Mouse (Mus musculus): ENCODE data around the gene Ms4a10. TPM values are rescaled to one million over a fixed set of nuclear protein-coding genes. Genes with fewer than 3 reads are reported as not detected.

Gene Ms4a10
- polyA plus RNA-seq, 1 experiment from 2014 or later: not detected

GRCm38 (mm10) chr19:10937110-10937563 is 37.3 kb downstream of the Ms4a10 start, which contains the start of gene Ptgdr2:
Ptgdr2 (plus strand) TSS chr19:10937160.
- H3K27me3 ChIP-seq (ENCODE audit: control insufficient read depth, insufficient read depth, low read length): peaks cover 2% of the 10 kb centered on the region; the same call in 1 of the 2 replicates
- peaks cover 2% of the 10 kb centered on the region for H3K36me3 ChIP-seq (ENCODE audit: control insufficient read depth, insufficient read depth)
- H3K4me2 ChIP-seq (ENCODE audit: low read depth, low read length): no peak within 1 kb of the TSS
- peaks cover 11% of the 10 kb centered on the region for H3K4me1 ChIP-seq (ENCODE audit: control insufficient read depth, insufficient read depth, low read length)
- 20% methylated on average over 5 of the region's 5 CpGs for WGBS
- 0 out of 2 replicates have a peak within 1 kb of the TSS, but pooled peaks have one; percentile 12 for H3K9ac ChIP-seq (ENCODE audit: low read length)
- ATAC-seq (replicated peaks; ENCODE audit: extremely low read depth, insufficient read depth, low FRiP score): no peak
- no peak within 1 kb of the TSS for H3K27ac ChIP-seq (ENCODE audit: low read length)
- no peak within 1 kb of the TSS for H3K4me3 ChIP-seq (ENCODE audit: low read length)
- H3K9me3 ChIP-seq (replicated peaks; ENCODE audit: control insufficient read depth, low read length): peaks cover 4% of the 10 kb centered on the region; the same call in 1 of the 2 replicates

GRCm38 (mm10) chr19:10936077-10936476 is 38.4 kb downstream of the Ms4a10 start:
- Histone ChIP-seq H3K27ac (ENCODE audit: low read length) (no peak overlapping the region), H3K9me3 (replicated peaks; ENCODE audit: control insufficient read depth, low read length) (peaks cover 4% of the 10 kb centered on the region; the same call in 1 of the 2 replicates), H3K36me3 (ENCODE audit: control insufficient read depth, insufficient read depth) (no peaks in the 10 kb centered on the region), H3K9ac (ENCODE audit: low read length) (no peak overlapping the region), H3K4me3 (ENCODE audit: low read length) (no peak overlapping the region), H3K4me1 (ENCODE audit: control insufficient read depth, insufficient read depth, low read length) (peaks cover 8% of the 10 kb centered on the region), H3K27me3 (ENCODE audit: control insufficient read depth, insufficient read depth, low read length) (peaks cover 2% of the 10 kb centered on the region; the same call in 1 of the 2 replicates), H3K4me2 (ENCODE audit: low read depth, low read length) (no peak overlapping the region)
- 93% methylated on average over 5 of the region's 5 CpGs for WGBS
- no peak for ATAC-seq (replicated peaks; ENCODE audit: extremely low read depth, insufficient read depth, low FRiP score)

- Histone ChIP-seq H3K27ac (ENCODE audit: low read length) (peak overlapping the region; percentile 28), H3K9ac (ENCODE audit: low read length) (no peak overlapping the region), H3K27me3 (ENCODE audit: control insufficient read depth, insufficient read depth, low read length) (peaks cover 2% of the 10 kb centered on the region; the same call in 1 of the 2 replicates), H3K36me3 (ENCODE audit: control insufficient read depth, insufficient read depth) (no peaks in the 10 kb centered on the region), H3K9me3 (replicated peaks; ENCODE audit: control insufficient read depth, low read length) (peaks cover 4% of the 10 kb centered on the region; the same call in 1 of the 2 replicates), H3K4me2 (ENCODE audit: low read depth, low read length) (no peak overlapping the region), H3K4me3 (ENCODE audit: low read length) (no peak overlapping the region), H3K4me1 (ENCODE audit: control insufficient read depth, insufficient read depth, low read length) (no peaks in the 10 kb centered on the region; the same call in 1 of the 2 replicates)
- 27% methylated on average over 5 of the region's 5 CpGs for WGBS
- ATAC-seq (replicated peaks; ENCODE audit: extremely low read depth, insufficient read depth, low FRiP score): 0 out of 2 replicates have a peak, but pooled peaks have one; percentile 30
These were observed 39.4 kb downstream of the Ms4a10 start for GRCm38 (mm10) chr19:10935029-10935428.

- no peaks in the 10 kb centered on the region for H3K9me3 ChIP-seq (replicated peaks; ENCODE audit: control insufficient read depth, low read length)
- H3K27me3 ChIP-seq (ENCODE audit: control insufficient read depth, insufficient read depth, low read length): no peaks in the 10 kb centered on the region
- H3K4me1 ChIP-seq (ENCODE audit: control insufficient read depth, insufficient read depth, low read length): peaks cover 8% of the 10 kb centered on the region; the same call in 1 of the 2 replicates
- no peak overlapping the region for H3K4me3 ChIP-seq (ENCODE audit: low read length)
- H3K4me2 ChIP-seq (ENCODE audit: low read depth, low read length): no peak overlapping the region
- H3K36me3 ChIP-seq (ENCODE audit: control insufficient read depth, insufficient read depth): no peaks in the 10 kb centered on the region
- no peak overlapping the region for H3K9ac ChIP-seq (ENCODE audit: low read length)
- WGBS: 53% methylated on average over 2 of the region's 2 CpGs
- ATAC-seq (replicated peaks; ENCODE audit: extremely low read depth, insufficient read depth, low FRiP score): no peak
- H3K27ac ChIP-seq (ENCODE audit: low read length): no peak overlapping the region
These were observed 43.8 kb downstream of the Ms4a10 start for GRCm38 (mm10) chr19:10930641-10931040.

- Histone ChIP-seq H3K36me3 (ENCODE audit: control insufficient read depth, insufficient read depth) (no peaks in the 10 kb centered on the region), H3K4me1 (ENCODE audit: control insufficient read depth, insufficient read depth, low read length) (peaks cover 9% of the 10 kb centered on the region; the same call in 1 of the 2 replicates), H3K4me3 (ENCODE audit: low read length) (no peak overlapping the region), H3K9me3 (replicated peaks; ENCODE audit: control insufficient read depth, low read length) (no peaks in the 10 kb centered on the region), H3K4me2 (ENCODE audit: low read depth, low read length) (no peak overlapping the region), H3K27ac (ENCODE audit: low read length) (peak overlapping the region; percentile 51), H3K27me3 (ENCODE audit: control insufficient read depth, insufficient read depth, low read length) (no peaks in the 10 kb centered on the region), H3K9ac (ENCODE audit: low read length) (no peak overlapping the region)
- 38% methylated on average over 4 of the region's 4 CpGs for WGBS
- ATAC-seq (replicated peaks; ENCODE audit: extremely low read depth, insufficient read depth, low FRiP score): no peak
These were observed 47.8 kb downstream of the Ms4a10 start for GRCm38 (mm10) chr19:10926666-10927065.

GRCm38 (mm10) chr19:10926123-10926621 is 48.3 kb downstream of the Ms4a10 start:
- H3K4me3 ChIP-seq (ENCODE audit: low read length): no peak overlapping the region
- no peak for ATAC-seq (replicated peaks; ENCODE audit: extremely low read depth, insufficient read depth, low FRiP score)
- no peaks in the 10 kb centered on the region for H3K9me3 ChIP-seq (replicated peaks; ENCODE audit: control insufficient read depth, low read length)
- no peak overlapping the region for H3K4me2 ChIP-seq (ENCODE audit: low read depth, low read length)
- no peak overlapping the region for H3K9ac ChIP-seq (ENCODE audit: low read length)
- 56% methylated on average over 6 of the region's 6 CpGs for WGBS
- H3K4me1 ChIP-seq (ENCODE audit: control insufficient read depth, insufficient read depth, low read length): peaks cover 9% of the 10 kb centered on the region; the same call in 1 of the 2 replicates
- H3K36me3 ChIP-seq (ENCODE audit: control insufficient read depth, insufficient read depth): no peaks in the 10 kb centered on the region
- H3K27me3 ChIP-seq (ENCODE audit: control insufficient read depth, insufficient read depth, low read length): no peaks in the 10 kb centered on the region
- peak overlapping the region; percentile 51 for H3K27ac ChIP-seq (ENCODE audit: low read length)

GRCm38 (mm10) chr19:10924220-10924619 is 50.2 kb downstream of the Ms4a10 start:
- no peaks in the 10 kb centered on the region for H3K9me3 ChIP-seq (replicated peaks; ENCODE audit: control insufficient read depth, low read length)
- H3K4me2 ChIP-seq (ENCODE audit: low read depth, low read length): no peak overlapping the region
- WGBS: 38% methylated on average over 4 of the region's 4 CpGs
- H3K4me3 ChIP-seq (ENCODE audit: low read length): no peak overlapping the region
- no peak overlapping the region for H3K9ac ChIP-seq (ENCODE audit: low read length)
- no peak for ATAC-seq (replicated peaks; ENCODE audit: extremely low read depth, insufficient read depth, low FRiP score)
- no peak overlapping the region for H3K27ac ChIP-seq (ENCODE audit: low read length)
- no peaks in the 10 kb centered on the region for H3K36me3 ChIP-seq (ENCODE audit: control insufficient read depth, insufficient read depth)
- peaks cover 9% of the 10 kb centered on the region; the same call in 1 of the 2 replicates for H3K4me1 ChIP-seq (ENCODE audit: control insufficient read depth, insufficient read depth, low read length)
- no peaks in the 10 kb centered on the region for H3K27me3 ChIP-seq (ENCODE audit: control insufficient read depth, insufficient read depth, low read length)

GRCm38 (mm10) chr19:10921058-10921457 is 53.4 kb downstream of the Ms4a10 start:
- Histone ChIP-seq H3K36me3 (ENCODE audit: control insufficient read depth, insufficient read depth) (no peaks in the 10 kb centered on the region), H3K27me3 (ENCODE audit: control insufficient read depth, insufficient read depth, low read length) (no peaks in the 10 kb centered on the region), H3K4me2 (ENCODE audit: low read depth, low read length) (no peak overlapping the region), H3K9me3 (replicated peaks; ENCODE audit: control insufficient read depth, low read length) (no peaks in the 10 kb centered on the region), H3K27ac (ENCODE audit: low read length) (no peak overlapping the region), H3K4me3 (ENCODE audit: low read length) (no peak overlapping the region), H3K9ac (ENCODE audit: low read length) (no peak overlapping the region), H3K4me1 (ENCODE audit: control insufficient read depth, insufficient read depth, low read length) (peaks cover 4% of the 10 kb centered on the region; the same call in 1 of the 2 replicates)
- 69% methylated on average over 3 of the region's 3 CpGs for WGBS
- ATAC-seq (replicated peaks; ENCODE audit: extremely low read depth, insufficient read depth, low FRiP score): no peak

- no peaks in the 10 kb centered on the region for H3K36me3 ChIP-seq (ENCODE audit: control insufficient read depth, insufficient read depth)
- H3K27ac ChIP-seq (ENCODE audit: low read length): no peak within 1 kb of the TSS
- no peak for ATAC-seq (replicated peaks; ENCODE audit: extremely low read depth, insufficient read depth, low FRiP score)
- WGBS: 62% methylated on average over 2 of the region's 2 CpGs
- no peaks in the 10 kb centered on the region for H3K9me3 ChIP-seq (replicated peaks; ENCODE audit: control insufficient read depth, low read length)
- H3K4me2 ChIP-seq (ENCODE audit: low read depth, low read length): no peak within 1 kb of the TSS
- H3K4me1 ChIP-seq (ENCODE audit: control insufficient read depth, insufficient read depth, low read length): peaks cover 2% of the 10 kb centered on the region; the same call in 1 of the 2 replicates
- no peak within 1 kb of the TSS for H3K4me3 ChIP-seq (ENCODE audit: low read length)
- no peak within 1 kb of the TSS for H3K9ac ChIP-seq (ENCODE audit: low read length)
- H3K27me3 ChIP-seq (ENCODE audit: control insufficient read depth, insufficient read depth, low read length): no peaks in the 10 kb centered on the region
These were observed 53.9 kb downstream of the Ms4a10 start, which contains the start of gene Zp1 for GRCm38 (mm10) chr19:10920532-10920931. Zp1 (minus strand) TSS chr19:10920632.

Measured in heart, embryonic 16.5 days (tissue).